Comparison of ENCODE assay signal across 14 mouse cellular contexts in the genomic region with DNA sequence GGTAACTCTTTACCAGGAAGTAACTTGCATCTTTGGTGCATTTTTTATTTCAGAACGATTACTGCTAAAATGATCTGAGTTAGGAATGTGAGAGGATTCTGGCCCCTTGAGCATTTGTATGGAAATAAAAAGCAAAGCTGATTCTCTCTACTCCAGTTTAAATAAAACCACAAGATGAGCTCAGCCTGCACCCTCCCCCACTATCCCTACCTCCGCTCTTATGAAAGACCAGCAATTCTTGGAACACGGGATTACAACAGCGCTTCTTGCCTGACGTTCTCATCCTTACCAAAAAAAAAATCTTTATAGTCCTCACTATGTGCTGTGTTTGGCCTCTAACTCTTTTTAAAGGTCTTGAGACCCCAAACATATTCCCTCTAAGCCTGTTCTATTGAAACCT.
DNase-seq lines count a peak whose midpoint lies in the region; ATAC-seq and TF ChIP-seq lines count a peak whose summit lies in the region.
"Had no signal": no experiment of that assay in that cellular context is flagged by ENCODE, and none has a peak within 500 bp of the region (broad histone marks: within the 10 kb centered on the region; RNA-seq: fewer than 3 reads in every experiment).

No protein-coding gene starts in this region.

- no peaks in the 10 kb centered on the region for H3K27me3 ChIP-seq in heart, postnatal 0 days (ENCODE audit: control insufficient read depth, insufficient read depth, low read length)
- no peaks in the 10 kb centered on the region for H3K27me3 ChIP-seq in embryonic facial prominence, embryonic 14.5 days (replicated peaks; ENCODE audit: control insufficient read depth, insufficient read depth, low read length)
- no peaks in the 10 kb centered on the region for H3K27me3 ChIP-seq in hindbrain, embryonic 16.5 days (replicated peaks; ENCODE audit: control insufficient read depth, insufficient read depth, low read length)
- H3K27me3 ChIP-seq: forebrain, embryonic 15.5 days; liver, embryonic 13.5 days had no signal

- peak overlapping the region; percentile 31; the same call in 1 of the 2 replicates for H3K4me2 ChIP-seq in heart, postnatal 0 days (ENCODE audit: low read depth, low read length)
- no peak overlapping the region for H3K4me2 ChIP-seq in embryonic facial prominence, embryonic 14.5 days (ENCODE audit: low read depth, low read length)
- no peak overlapping the region for H3K4me2 ChIP-seq in hindbrain, embryonic 16.5 days (ENCODE audit: low read length)
- H3K4me2 ChIP-seq: forebrain, embryonic 15.5 days; liver, embryonic 13.5 days had no signal

- no peak for TF ChIP-seq CTCF in heart, postnatal 0 days (IDR thresholded peaks at IDR 0.05; ENCODE audit: low read depth)

- H3K27ac ChIP-seq in heart, postnatal 0 days (ENCODE audit: low read depth), result peak overlapping the region; percentile 21; the same call in 1 of the 2 replicates
- H3K27ac ChIP-seq in embryonic facial prominence, embryonic 14.5 days (replicated peaks; ENCODE audit: low read depth, low read length), result 0 out of 2 replicates have a peak overlapping the region, but pooled peaks have one; percentile 3
- H3K27ac ChIP-seq in hindbrain, embryonic 16.5 days (ENCODE audit: low read depth, low read length), result no peak overlapping the region
- H3K27ac ChIP-seq: forebrain, embryonic 15.5 days; kidney, postnatal 0 days; liver, embryonic 13.5 days had no signal

- no peak for DNase-seq in heart, postnatal 0 days (ENCODE audit: low spot score)
- no peak for DNase-seq in heart, adult 11 months
- DNase-seq in right cerebral cortex, adult 18-20 months, result peak; percentile 48
- DNase-seq in right cerebral cortex, postnatal 25 days, result no peak
- peak; percentile 72 for DNase-seq in embryonic facial prominence, embryonic 14.5 days (ENCODE audit: low spot score)
- DNase-seq in thymus, postnatal 25 days, result no peak
- DNase-seq: cerebellum, adult 9-10 months; layer of hippocampus, postnatal 36 days; liver, embryonic 13.5 days; spleen, adult 18-20 months had no signal

- no peak overlapping the region for H3K9ac ChIP-seq in heart, postnatal 0 days (replicated peaks; ENCODE audit: low read depth, low read length)
- H3K9ac ChIP-seq in embryonic facial prominence, embryonic 14.5 days (ENCODE audit: low read depth, low read length), result no peak overlapping the region
- H3K9ac ChIP-seq in hindbrain, embryonic 16.5 days (ENCODE audit: low read depth, low read length), result no peak overlapping the region
- H3K9ac ChIP-seq: forebrain, embryonic 15.5 days; liver, embryonic 13.5 days had no signal

- no peak for ATAC-seq in heart, postnatal 0 days (ENCODE audit: insufficient read depth, low read depth)
- peak; percentile 41; the same call in 1 of the 2 replicates for ATAC-seq in embryonic facial prominence, embryonic 14.5 days (ENCODE audit: low read depth)
- ATAC-seq in hindbrain, embryonic 16.5 days, result no peak
- ATAC-seq: forebrain, embryonic 15.5 days; inflammation-experienced regulatory T-cells, adult 6 months had no signal

- no peak overlapping the region for H3K4me3 ChIP-seq in heart, postnatal 0 days (ENCODE audit: low read depth, low read length)
- H3K4me3 ChIP-seq in embryonic facial prominence, embryonic 14.5 days (ENCODE audit: low read depth, low read length), result no peak overlapping the region
- no peak overlapping the region for H3K4me3 ChIP-seq in hindbrain, embryonic 16.5 days (ENCODE audit: low read length)
- H3K4me3 ChIP-seq: forebrain, embryonic 15.5 days; liver, embryonic 13.5 days had no signal

- H3K36me3 ChIP-seq in heart, postnatal 0 days (replicated peaks; ENCODE audit: control insufficient read depth, insufficient read depth, low read length), result no peaks in the 10 kb centered on the region
- no peaks in the 10 kb centered on the region for H3K36me3 ChIP-seq in embryonic facial prominence, embryonic 14.5 days (ENCODE audit: control insufficient read depth, insufficient read depth, low read length)
- H3K36me3 ChIP-seq in hindbrain, embryonic 16.5 days (ENCODE audit: control insufficient read depth, insufficient read depth, low read length), result no peaks in the 10 kb centered on the region
- H3K36me3 ChIP-seq: forebrain, embryonic 15.5 days; liver, embryonic 13.5 days had no signal

- WGBS in heart, postnatal 0 days, result 60% methylated on average over 5 of the region's 5 CpGs
- 41% methylated on average over 5 of the region's 5 CpGs for WGBS in embryonic facial prominence, embryonic 14.5 days
- 72% methylated on average over 5 of the region's 5 CpGs for WGBS in hindbrain, embryonic 16.5 days

- no peaks in the 10 kb centered on the region for H3K4me1 ChIP-seq in heart, postnatal 0 days (ENCODE audit: control insufficient read depth, insufficient read depth)
- H3K4me1 ChIP-seq in embryonic facial prominence, embryonic 14.5 days (ENCODE audit: control insufficient read depth, insufficient read depth, low read length), result peaks cover 12% of the 10 kb centered on the region
- H3K4me1 ChIP-seq in hindbrain, embryonic 16.5 days (ENCODE audit: control insufficient read depth, insufficient read depth, low read depth, low read length), result 0 out of 2 replicates have a peak, but pooled peaks cover 2% of the 10 kb centered on the region
- H3K4me1 ChIP-seq: liver, embryonic 13.5 days had no signal

- TF ChIP-seq EP300 in heart, postnatal 0 days (IDR thresholded peaks at IDR 0.05; ENCODE audit: low read depth), result no peak

- no peaks in the 10 kb centered on the region for H3K9me3 ChIP-seq in heart, postnatal 0 days (replicated peaks; ENCODE audit: control insufficient read depth, low read length)
- no peaks in the 10 kb centered on the region for H3K9me3 ChIP-seq in embryonic facial prominence, embryonic 14.5 days (ENCODE audit: control insufficient read depth, low read length)
- H3K9me3 ChIP-seq in hindbrain, embryonic 16.5 days (ENCODE audit: control insufficient read depth, low read length), result no peaks in the 10 kb centered on the region
- H3K9me3 ChIP-seq: forebrain, embryonic 15.5 days; liver, embryonic 13.5 days had no signal

Comparison
In these comparisons a context has a peak if more than half of its experiments do, and no peak if none do; other contexts are left out.
1. DNase-seq: peak in right cerebral cortex, adult 18-20 months (single experiment) and embryonic facial prominence, embryonic 14.5 days (single experiment); none in heart, postnatal 0 days (single experiment), heart, adult 11 months (single experiment), right cerebral cortex, postnatal 25 days (single experiment) and thymus, postnatal 25 days (single experiment).